Mouse (Mus musculus) MEL (cell line): ENCODE data around the gene Ptprr. TPM values are rescaled to one million over a fixed set of nuclear protein-coding genes. Genes with fewer than 3 reads are reported as not detected.

Source experiments
- DNase-seq: peaks from one replicate; pipeline ENCODE4 v3.0.0; 2011; ENCODE audit warnings: low read depth, low spot score
- H3K27ac ChIP-seq: 2 replicates; pipeline ENCODE4 v1.5.1; 2012; ENCODE audit warnings: low read depth, mild to moderate bottlenecking, control low read depth, low read length, moderate library complexity; ENCODE audit not compliant: control insufficient read depth
- H3K27me3 ChIP-seq, 2 experiments: fragments of 150-350 bp in 1 of 2; sonication (generic) in 1 of 2; 2 replicates each; pipeline ENCODE4 v1.6.1; 2012; ENCODE audit warnings: low read length in 2 of 2, mild to moderate bottlenecking in 2 of 2, improper control_type of control experiment in 1 of 2, moderate library complexity in 1 of 2; ENCODE audit not compliant: insufficient read depth in 2 of 2, control insufficient read depth in 1 of 2
- H3K36me3 ChIP-seq, 2 experiments: 2 replicates each; pipeline ENCODE4 v1.6.1; 2012 to 2014; ENCODE audit warnings: low read length in 2 of 2, improper control_type of control experiment in 1 of 2, inconsistent platforms in 1 of 2, mild to moderate bottlenecking in 1 of 2; ENCODE audit not compliant: insufficient read depth in 2 of 2, control insufficient read depth in 1 of 2
- H3K4me1 ChIP-seq, 2 experiments: fragments of 150-350 bp in 1 of 2; sonication (generic) in 1 of 2; 2 replicates each; pipeline ENCODE4 v1.6.1; 2012; ENCODE audit warnings: low read length in 2 of 2, improper control_type of control experiment in 1 of 2, mild to moderate bottlenecking in 1 of 2; ENCODE audit not compliant: insufficient read depth in 2 of 2, control insufficient read depth in 1 of 2
- H3K4me3 ChIP-seq, 2 experiments: fragments of 150-350 bp in 1 of 2; sonication (generic) in 1 of 2; 2 replicates each; pipeline ENCODE4 v1.5.1; 2012; ENCODE audit warnings: low read depth in 2 of 2, low read length in 2 of 2, mild to moderate bottlenecking in 2 of 2, moderate library complexity in 2 of 2, control low read depth in 1 of 2, improper control_type of control experiment in 1 of 2; ENCODE audit not compliant: control insufficient read depth in 1 of 2, insufficient read depth in 1 of 2
- H3K79me2 ChIP-seq: 2 replicates; pipeline ENCODE4 v1.6.1; 2012; ENCODE audit warnings: mild to moderate bottlenecking, low read length, moderate library complexity; ENCODE audit not compliant: control insufficient read depth, poor library complexity, insufficient read depth
- H3K9ac ChIP-seq: 2 replicates; pipeline ENCODE4 v1.6.1; 2012; ENCODE audit warnings: low read depth, mild to moderate bottlenecking, control low read depth, low read length, moderate library complexity; ENCODE audit not compliant: control insufficient read depth, poor library complexity, severe bottlenecking
- H3K9me3 ChIP-seq: fragments of 150-350 bp; sonication (generic); replicated peaks from 2 replicates; pipeline ENCODE4 v1.6.1; 2012; ENCODE audit warnings: mild to moderate bottlenecking, low read length, improper control_type of control experiment, moderate library complexity; ENCODE audit not compliant: insufficient read depth
- BHLHE40 ChIP-seq: IDR thresholded peaks from 2 replicates; pipeline ENCODE4 v1.6.1; 2012; ENCODE audit warnings: low read depth, mild to moderate bottlenecking, inconsistent platforms, low read length, improper control_type of control experiment, borderline replicate concordance
- CHD1 ChIP-seq: IDR thresholded peaks from 2 replicates; pipeline ENCODE4 v1.6.1; 2012; ENCODE audit warnings: low read depth, mild to moderate bottlenecking, inconsistent platforms, low read length, improper control_type of control experiment
- CHD2 ChIP-seq: IDR thresholded peaks from 2 replicates; pipeline ENCODE4 v1.6.1; 2011; ENCODE audit warnings: low read length, improper control_type of control experiment
- ELF1 ChIP-seq: IDR thresholded peaks from 2 replicates; pipeline ENCODE4 v1.6.1; 2014; ENCODE audit warnings: low read depth, mild to moderate bottlenecking, inconsistent platforms, low read length, improper control_type of control experiment, moderate library complexity
- MAZ ChIP-seq: IDR thresholded peaks from 2 replicates; pipeline ENCODE4 v1.6.1; 2012; ENCODE audit warnings: low read depth, mild to moderate bottlenecking, inconsistent platforms, low read length, improper control_type of control experiment
- NRF1 ChIP-seq: IDR thresholded peaks from 2 replicates; pipeline ENCODE4 v1.6.1; 2014; ENCODE audit warnings: low read depth, mild to moderate bottlenecking, inconsistent platforms, low read length, improper control_type of control experiment, moderate library complexity; ENCODE audit not compliant: poor library complexity, insufficient read depth, severe bottlenecking
- POLR2A ChIP-seq, 2 experiments: IDR thresholded peaks; 2 replicates each; pipeline ENCODE4 v1.6.1; 2011 to 2012; ENCODE audit warnings: low read length in 2 of 2, mild to moderate bottlenecking in 2 of 2, control low read depth in 1 of 2, improper control_type of control experiment in 1 of 2, low read depth in 1 of 2, moderate library complexity in 1 of 2; ENCODE audit not compliant: control insufficient read depth in 1 of 2, insufficient read depth in 1 of 2, poor library complexity in 1 of 2
- RAD21 ChIP-seq: IDR thresholded peaks from 2 replicates; pipeline ENCODE4 v1.6.1; 2011; ENCODE audit warnings: mild to moderate bottlenecking, low read depth, low read length, improper control_type of control experiment
- RCOR1 ChIP-seq: IDR thresholded peaks from 2 replicates; pipeline ENCODE4 v1.6.1; 2012; ENCODE audit warnings: low read depth, mild to moderate bottlenecking, inconsistent platforms, low read length, improper control_type of control experiment
- TAL1 ChIP-seq: IDR thresholded peaks from 2 replicates; pipeline ENCODE4 v1.6.1; 2012; ENCODE audit warnings: mild to moderate bottlenecking, inconsistent platforms, low read length, moderate library complexity, mixed read lengths
- TBP ChIP-seq: IDR thresholded peaks from 2 replicates; pipeline ENCODE4 v1.8.0; 2011; ENCODE audit warnings: low read depth, low read length, improper control_type of control experiment
- TCF12 ChIP-seq: IDR thresholded peaks from 2 replicates; pipeline ENCODE4 v1.6.1; 2014; ENCODE audit warnings: low read depth, mild to moderate bottlenecking, inconsistent platforms, low read length, improper control_type of control experiment, moderate library complexity
- UBTF ChIP-seq: IDR thresholded peaks from 2 replicates; pipeline ENCODE4 v1.6.1; 2012; ENCODE audit warnings: low read depth, mild to moderate bottlenecking, inconsistent platforms, low read length, improper control_type of control experiment, moderate library complexity, borderline replicate concordance; ENCODE audit not compliant: insufficient read depth
- USF1 ChIP-seq: IDR thresholded peaks from 2 replicates; pipeline ENCODE4 v1.6.1; 2014; ENCODE audit warnings: low read depth, mild to moderate bottlenecking, inconsistent platforms, low read length, improper control_type of control experiment, moderate library complexity
- ZC3H11A ChIP-seq: IDR thresholded peaks from 2 replicates; pipeline ENCODE4 v1.6.1; 2012; ENCODE audit warnings: low read depth, mild to moderate bottlenecking, inconsistent platforms, low read length, improper control_type of control experiment
- ZKSCAN1 ChIP-seq: IDR thresholded peaks from 2 replicates; pipeline ENCODE4 v1.6.1; 2012; ENCODE audit warnings: low read depth, mild to moderate bottlenecking, inconsistent platforms, low read length, improper control_type of control experiment, moderate library complexity
- ZMIZ1 ChIP-seq: IDR thresholded peaks from 2 replicates; pipeline ENCODE4 v1.6.1; 2012; ENCODE audit warnings: low read depth, mild to moderate bottlenecking, inconsistent platforms, low read length, improper control_type of control experiment, moderate library complexity
- polyA plus RNA-seq, 2 experiments: library from polyadenylated mRNA; stranded (reverse) in 1 of 2; unstranded in 1 of 2; fragments of >175 nt in 1 of 2; fragments of >200 nt in 1 of 2; gene quantifications; 2 replicates each; pipeline versions ENCODE4 v1.2.1 to v1.2.4; 2012; ENCODE audit warnings: low replicate concordance in 2 of 2, low read depth in 1 of 2; ENCODE audit not compliant: insufficient read length in 2 of 2, insufficient read depth in 1 of 2, missing spikeins in 1 of 2
- total RNA-seq: library from RNA; depleted of rRNA; stranded (reverse); fragments of 300-350 nt; gene quantifications from 2 replicates; pipeline ENCODE4 v1.2.3, GENCODE M21; 2012; rRNA removed

Ptprr gene
- not detected in 2 replicates for total RNA-seq
- not detected for polyA plus RNA-seq

DNA sequence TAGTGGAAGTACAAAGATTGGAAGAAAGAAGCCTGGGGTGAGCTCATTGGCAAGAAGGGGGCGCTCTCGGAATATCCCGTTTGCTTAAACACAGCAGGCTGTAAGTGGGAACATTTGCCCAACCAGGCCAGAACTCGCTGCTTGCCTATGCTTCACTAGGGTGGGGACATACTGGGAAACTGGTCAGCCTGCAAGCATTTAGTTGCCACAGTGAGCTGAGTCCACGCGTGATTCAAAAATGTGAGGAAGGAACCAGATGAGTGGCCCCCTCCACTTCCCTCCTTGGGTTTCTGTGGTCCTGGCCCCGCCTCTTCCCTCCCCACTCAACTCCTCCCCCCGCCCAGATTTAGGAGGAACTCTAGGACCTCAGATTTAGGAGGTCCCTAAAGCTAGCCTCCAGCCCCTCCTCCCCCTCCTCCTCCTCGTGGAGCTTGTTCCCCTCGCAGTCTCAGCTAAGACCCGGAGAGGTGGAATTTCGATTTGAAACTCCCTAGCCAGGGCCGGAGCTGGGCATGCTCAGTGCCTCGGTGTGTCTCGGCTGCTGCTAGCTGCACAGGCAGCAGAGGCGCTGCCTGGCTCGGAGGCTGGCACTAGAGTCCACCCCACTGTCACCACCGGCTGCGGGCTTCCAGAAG lies at the start of gene Ptprr:
Ptprr (plus strand) TSS at position 369 of the 635 bp plus-strand sequence.
- no peaks in the 10 kb centered on the region; a peak in 1 of 4 replicates for H3K27me3 ChIP-seq
- H3K4me1 ChIP-seq, result no peaks in the 10 kb centered on the region
- no peak for DNase-seq
- H3K79me2 ChIP-seq, result no peaks in the 10 kb centered on the region
- no peak within 1 kb of the TSS for H3K4me3 ChIP-seq
- no peak within 1 kb of the TSS for H3K9ac ChIP-seq
- H3K36me3 ChIP-seq, result no peaks in the 10 kb centered on the region
- no peaks in the 10 kb centered on the region for H3K9me3 ChIP-seq
- TF ChIP-seq CHD2 (no peak), ZKSCAN1 (no peak), POLR2A (IDR thresholded peaks at IDR 0.05; ENCODE audit: control insufficient read depth in 1 of 2, insufficient read depth in 1 of 2, low read depth in 1 of 2, low read length in 2 of 2, poor library complexity in 1 of 2) (no peak), ELF1 (no peak), MAZ (no peak), TAL1 (no peak), CHD1 (no peak), ZMIZ1 (no peak), ZC3H11A (no peak), BHLHE40 (no peak), TBP (no peak), RAD21 (no peak), NRF1 (no peak)
- TF ChIP-seq, all 39 proteins: peak for 0
- H3K27ac ChIP-seq, result no peak within 1 kb of the TSS

GRCm38 (mm10) chr10:115976345-115976744 lies 41.7 kb upstream of the Ptprr start:
- H3K4me1 ChIP-seq, result no peaks in the 10 kb centered on the region
- TF ChIP-seq RCOR1, result no peak
- no peak for TF ChIP-seq UBTF
- no peak for TF ChIP-seq TCF12
- no peak for TF ChIP-seq USF1
- TF ChIP-seq CHD2, result no peak
- H3K27me3 ChIP-seq, result no peaks in the 10 kb centered on the region
- no peak for DNase-seq
- no peaks in the 10 kb centered on the region for H3K36me3 ChIP-seq
- H3K4me3 ChIP-seq, result no peak overlapping the region
- H3K9me3 ChIP-seq, result no peaks in the 10 kb centered on the region
- H3K79me2 ChIP-seq, result no peaks in the 10 kb centered on the region
- H3K27ac ChIP-seq, result no peak overlapping the region
- H3K9ac ChIP-seq, result no peak overlapping the region
